Mouse (Mus musculus): ENCODE data around the gene Ttll7. TPM values are rescaled to one million over a fixed set of nuclear protein-coding genes. Genes with fewer than 3 reads are reported as not detected.
A peak's percentile ranks its signal among the peaks of the same experiment; 100 is the strongest.

Ttll7 gene
- polyA plus RNA-seq, 1 experiment: 5.2 TPM

GRCm38 (mm10) chr3:146866563-146866962, 14.4 kb downstream of the Ttll7 start:
- Histone ChIP-seq H3K27me3 (ENCODE audit: control insufficient read depth, insufficient read depth, insufficient read length) (no peaks in the 10 kb centered on the region), H3ac (ENCODE audit: control insufficient read depth, insufficient read length) (no peak overlapping the region), H3K36me3 (ENCODE audit: control insufficient read depth, insufficient read depth) (no peaks in the 10 kb centered on the region), H3K4me3 (no peak overlapping the region), H3K4me2 (ENCODE audit: low read depth) (no peak overlapping the region), H3K79me2 (ENCODE audit: control insufficient read depth, insufficient read depth) (peaks cover 3% of the 10 kb centered on the region)
- TF ChIP-seq MYOD1 (IDR thresholded peaks at IDR 0.05; ENCODE audit: control insufficient read depth in 1 of 3, insufficient read length in 2 of 3, low read depth in 2 of 3): no peak
- TF ChIP-seq REST (IDR thresholded peaks at IDR 0.05; ENCODE audit: insufficient read depth, insufficient read length): no peak
- no peak for TF ChIP-seq TCF12 (IDR thresholded peaks at IDR 0.05; ENCODE audit: insufficient read depth, poor library complexity, severe bottlenecking)
- no peak for TF ChIP-seq SRF (IDR thresholded peaks at IDR 0.05; ENCODE audit: control insufficient read depth, insufficient read length, low read depth)
- TF ChIP-seq E2F4 (IDR thresholded peaks at IDR 0.05; ENCODE audit: insufficient read depth): no peak
- TF ChIP-seq CEBPB (IDR thresholded peaks at IDR 0.05; ENCODE audit: insufficient read depth, poor library complexity, severe bottlenecking): no peak
- no peak for TF ChIP-seq MAX (IDR thresholded peaks at IDR 0.05; ENCODE audit: low read depth)
- no peak for TF ChIP-seq POLR2A (IDR thresholded peaks at IDR 0.05; ENCODE audit: insufficient read length, low read depth)
- TF ChIP-seq MYOG (IDR thresholded peaks at IDR 0.05; ENCODE audit: control insufficient read depth in 1 of 3, insufficient read depth in 1 of 3, insufficient read length in 2 of 3, low read depth in 2 of 3): no peak
- TF ChIP-seq USF1 (IDR thresholded peaks at IDR 0.05; ENCODE audit: low read depth): no peak
- TF ChIP-seq TCF3 (IDR thresholded peaks at IDR 0.05; ENCODE audit: insufficient read length, low read depth): no peak
- no peak for TF ChIP-seq POLR2AphosphoS2 (IDR thresholded peaks at IDR 0.05; ENCODE audit: insufficient read length, low read depth)

- Histone ChIP-seq H3K4me2 (ENCODE audit: low read depth) (no peak overlapping the region), H3K79me2 (ENCODE audit: control insufficient read depth, insufficient read depth) (no peaks in the 10 kb centered on the region), H3ac (ENCODE audit: control insufficient read depth, insufficient read length) (no peak overlapping the region), H3K27me3 (ENCODE audit: control insufficient read depth, insufficient read depth, insufficient read length) (no peaks in the 10 kb centered on the region), H3K36me3 (ENCODE audit: control insufficient read depth, insufficient read depth) (no peaks in the 10 kb centered on the region), H3K4me3 (no peak overlapping the region)
- TF ChIP-seq POLR2A (IDR thresholded peaks at IDR 0.05; ENCODE audit: insufficient read length, low read depth) (no peak), CEBPB (IDR thresholded peaks at IDR 0.05; ENCODE audit: insufficient read depth, poor library complexity, severe bottlenecking) (no peak), MYOG (IDR thresholded peaks at IDR 0.05; ENCODE audit: control insufficient read depth in 1 of 3, insufficient read depth in 1 of 3, insufficient read length in 2 of 3, low read depth in 2 of 3) (no peak), USF1 (IDR thresholded peaks at IDR 0.05; ENCODE audit: low read depth) (no peak), POLR2AphosphoS2 (IDR thresholded peaks at IDR 0.05; ENCODE audit: insufficient read length, low read depth) (no peak), MYOD1 (IDR thresholded peaks at IDR 0.05; ENCODE audit: control insufficient read depth in 1 of 3, insufficient read length in 2 of 3, low read depth in 2 of 3) (no peak), MAX (IDR thresholded peaks at IDR 0.05; ENCODE audit: low read depth) (no peak), SRF (IDR thresholded peaks at IDR 0.05; ENCODE audit: control insufficient read depth, insufficient read length, low read depth) (no peak), TCF12 (IDR thresholded peaks at IDR 0.05; ENCODE audit: insufficient read depth, poor library complexity, severe bottlenecking) (no peak)
Measured at GRCm38 (mm10) chr3:146871954-146872353, 19.8 kb downstream of the Ttll7 start.

GRCm38 (mm10) chr3:146875929-146876328, 23.8 kb downstream of the Ttll7 start:
- H3K4me2 ChIP-seq (ENCODE audit: low read depth): peak overlapping the region; percentile 56

GRCm38 (mm10) chr3:146893931-146894330, 41.8 kb downstream of the Ttll7 start:
- no peak overlapping the region for H3ac ChIP-seq (ENCODE audit: control insufficient read depth, insufficient read length)
- no peaks in the 10 kb centered on the region for H3K79me2 ChIP-seq (ENCODE audit: control insufficient read depth, insufficient read depth)
- no peak overlapping the region for H3K4me3 ChIP-seq
- no peak for TF ChIP-seq E2F4 (IDR thresholded peaks at IDR 0.05; ENCODE audit: insufficient read depth)
- TF ChIP-seq POLR2AphosphoS2 (IDR thresholded peaks at IDR 0.05; ENCODE audit: insufficient read length, low read depth): no peak
- TF ChIP-seq TCF3 (IDR thresholded peaks at IDR 0.05; ENCODE audit: insufficient read length, low read depth): no peak
- TF ChIP-seq REST (IDR thresholded peaks at IDR 0.05; ENCODE audit: insufficient read depth, insufficient read length): no peak
- no peak for TF ChIP-seq MYOD1 (IDR thresholded peaks at IDR 0.05; ENCODE audit: control insufficient read depth in 1 of 3, insufficient read length in 2 of 3, low read depth in 2 of 3)
- no peak for TF ChIP-seq MYOG (IDR thresholded peaks at IDR 0.05; ENCODE audit: control insufficient read depth in 1 of 3, insufficient read depth in 1 of 3, insufficient read length in 2 of 3, low read depth in 2 of 3)
- no peak for TF ChIP-seq MAX (IDR thresholded peaks at IDR 0.05; ENCODE audit: low read depth)
- no peak for TF ChIP-seq POLR2A (IDR thresholded peaks at IDR 0.05; ENCODE audit: insufficient read length, low read depth)
- TF ChIP-seq SRF (IDR thresholded peaks at IDR 0.05; ENCODE audit: control insufficient read depth, insufficient read length, low read depth): no peak
- H3K36me3 ChIP-seq (ENCODE audit: control insufficient read depth, insufficient read depth): peaks cover 3% of the 10 kb centered on the region
- no peak overlapping the region for H3K4me2 ChIP-seq (ENCODE audit: low read depth)
- H3K27me3 ChIP-seq (ENCODE audit: control insufficient read depth, insufficient read depth, insufficient read length): no peaks in the 10 kb centered on the region

More at GRCm38 (mm10) chr3:146875929-146876328, 23.8 kb downstream of the Ttll7 start:
- no peak overlapping the region for H3ac ChIP-seq (ENCODE audit: control insufficient read depth, insufficient read length)
- peaks cover 4% of the 10 kb centered on the region for H3K79me2 ChIP-seq (ENCODE audit: control insufficient read depth, insufficient read depth)
- no peaks in the 10 kb centered on the region for H3K36me3 ChIP-seq (ENCODE audit: control insufficient read depth, insufficient read depth)
- H3K4me3 ChIP-seq: no peak overlapping the region
- H3K27me3 ChIP-seq (ENCODE audit: control insufficient read depth, insufficient read depth, insufficient read length): no peaks in the 10 kb centered on the region
- TF ChIP-seq POLR2AphosphoS2 (IDR thresholded peaks at IDR 0.05; ENCODE audit: insufficient read length, low read depth) (no peak), POLR2A (IDR thresholded peaks at IDR 0.05; ENCODE audit: insufficient read length, low read depth) (no peak), MAX (IDR thresholded peaks at IDR 0.05; ENCODE audit: low read depth) (no peak), TCF3 (IDR thresholded peaks at IDR 0.05; ENCODE audit: insufficient read length, low read depth) (no peak), E2F4 (IDR thresholded peaks at IDR 0.05; ENCODE audit: insufficient read depth) (no peak), SRF (IDR thresholded peaks at IDR 0.05; ENCODE audit: control insufficient read depth, insufficient read length, low read depth) (no peak), USF1 (IDR thresholded peaks at IDR 0.05; ENCODE audit: low read depth) (no peak), MYOG (IDR thresholded peaks at IDR 0.05; ENCODE audit: control insufficient read depth in 1 of 3, insufficient read depth in 1 of 3, insufficient read length in 2 of 3, low read depth in 2 of 3) (no peak), MYOD1 (IDR thresholded peaks at IDR 0.05; ENCODE audit: control insufficient read depth in 1 of 3, insufficient read length in 2 of 3, low read depth in 2 of 3) (no peak), REST (IDR thresholded peaks at IDR 0.05; ENCODE audit: insufficient read depth, insufficient read length) (no peak), CEBPB (IDR thresholded peaks at IDR 0.05; ENCODE audit: insufficient read depth, poor library complexity, severe bottlenecking) (no peak), TCF12 (IDR thresholded peaks at IDR 0.05; ENCODE audit: insufficient read depth, poor library complexity, severe bottlenecking) (no peak)

All from myocyte (in vitro differentiated cells).